Mouse (Mus musculus): Measurements from ENCODE around the gene Cckbr. TPM values are rescaled to one million over a fixed set of nuclear protein-coding genes. Genes with fewer than 3 reads are reported as not detected.
A peak's percentile ranks its signal among the peaks of the same experiment; 100 is the strongest.

Cckbr gene
- polyA plus RNA-seq, 1 experiment = not detected

GRCm38 (mm10) chr7:105479232-105479631 lies 53.7 kb downstream of the Cckbr start:
- Histone ChIP-seq H3K36me3 (ENCODE audit: control insufficient read depth, insufficient read depth) (no peaks in the 10 kb centered on the region), H3ac (ENCODE audit: control insufficient read depth, insufficient read length) (no peak overlapping the region), H3K79me2 (ENCODE audit: control insufficient read depth, insufficient read depth) (no peaks in the 10 kb centered on the region), H3K27me3 (ENCODE audit: control insufficient read depth, insufficient read depth, insufficient read length) (no peaks in the 10 kb centered on the region), H3K4me2 (ENCODE audit: low read depth) (peak overlapping the region; percentile 85), H3K4me3 (no peak overlapping the region)
- TF ChIP-seq TCF12 (IDR thresholded peaks at IDR 0.05; ENCODE audit: insufficient read depth, poor library complexity, severe bottlenecking) = no peak
- TF ChIP-seq MAX (IDR thresholded peaks at IDR 0.05; ENCODE audit: low read depth) = no peak
- TF ChIP-seq POLR2A (IDR thresholded peaks at IDR 0.05; ENCODE audit: insufficient read length, low read depth) = peak; percentile 29
- no peak for TF ChIP-seq E2F4 (IDR thresholded peaks at IDR 0.05; ENCODE audit: insufficient read depth)
- TF ChIP-seq REST (IDR thresholded peaks at IDR 0.05; ENCODE audit: insufficient read depth, insufficient read length) = no peak
- no peak for TF ChIP-seq SRF (IDR thresholded peaks at IDR 0.05; ENCODE audit: control insufficient read depth, insufficient read length, low read depth)
- no peak for TF ChIP-seq CEBPB (IDR thresholded peaks at IDR 0.05; ENCODE audit: insufficient read depth, poor library complexity, severe bottlenecking)
- TF ChIP-seq TCF3 (IDR thresholded peaks at IDR 0.05; ENCODE audit: insufficient read length, low read depth) = no peak
- peak; percentile 74 for TF ChIP-seq POLR2AphosphoS2 (IDR thresholded peaks at IDR 0.05; ENCODE audit: insufficient read length, low read depth)
- no peak for TF ChIP-seq MYOD1 (IDR thresholded peaks at IDR 0.05; ENCODE audit: control insufficient read depth in 1 of 3, insufficient read length in 2 of 3, low read depth in 2 of 3)
- no peak for TF ChIP-seq MYOG (IDR thresholded peaks at IDR 0.05; ENCODE audit: control insufficient read depth in 1 of 3, insufficient read depth in 1 of 3, insufficient read length in 2 of 3, low read depth in 2 of 3)
- no peak for TF ChIP-seq USF1 (IDR thresholded peaks at IDR 0.05; ENCODE audit: low read depth)

- peak overlapping the region; percentile 57 for H3K4me3 ChIP-seq
- H3ac ChIP-seq (ENCODE audit: control insufficient read depth, insufficient read length) = no peak overlapping the region
- TF ChIP-seq SRF (IDR thresholded peaks at IDR 0.05; ENCODE audit: control insufficient read depth, insufficient read length, low read depth) (no peak), USF1 (IDR thresholded peaks at IDR 0.05; ENCODE audit: low read depth) (no peak), E2F4 (IDR thresholded peaks at IDR 0.05; ENCODE audit: insufficient read depth) (no peak), REST (IDR thresholded peaks at IDR 0.05; ENCODE audit: insufficient read depth, insufficient read length) (no peak), MAX (IDR thresholded peaks at IDR 0.05; ENCODE audit: low read depth) (no peak), TCF3 (IDR thresholded peaks at IDR 0.05; ENCODE audit: insufficient read length, low read depth) (no peak), POLR2AphosphoS2 (IDR thresholded peaks at IDR 0.05; ENCODE audit: insufficient read length, low read depth) (no peak), CEBPB (IDR thresholded peaks at IDR 0.05; ENCODE audit: insufficient read depth, poor library complexity, severe bottlenecking) (no peak), MYOG (IDR thresholded peaks at IDR 0.05; ENCODE audit: control insufficient read depth in 1 of 3, insufficient read depth in 1 of 3, insufficient read length in 2 of 3, low read depth in 2 of 3) (no peak), TCF12 (IDR thresholded peaks at IDR 0.05; ENCODE audit: insufficient read depth, poor library complexity, severe bottlenecking) (no peak), MYOD1 (IDR thresholded peaks at IDR 0.05; ENCODE audit: control insufficient read depth in 1 of 3, insufficient read length in 2 of 3, low read depth in 2 of 3) (no peak)
- H3K79me2 ChIP-seq (ENCODE audit: control insufficient read depth, insufficient read depth) = no peaks in the 10 kb centered on the region
- peak overlapping the region; percentile 85 for H3K4me2 ChIP-seq (ENCODE audit: low read depth)
- H3K36me3 ChIP-seq (ENCODE audit: control insufficient read depth, insufficient read depth) = no peaks in the 10 kb centered on the region
- no peaks in the 10 kb centered on the region for H3K27me3 ChIP-seq (ENCODE audit: control insufficient read depth, insufficient read depth, insufficient read length)
Observed at GRCm38 (mm10) chr7:105480081-105480480, 54.5 kb downstream of the Cckbr start.

GRCm38 (mm10) chr7:105480561-105481504 lies 55.3 kb downstream of the Cckbr start:
- TF ChIP-seq MYOG (IDR thresholded peaks at IDR 0.05; ENCODE audit: control insufficient read depth in 1 of 3, insufficient read depth in 1 of 3, insufficient read length in 2 of 3, low read depth in 2 of 3) (no peak), POLR2AphosphoS2 (IDR thresholded peaks at IDR 0.05; ENCODE audit: insufficient read length, low read depth) (no peak), TCF12 (IDR thresholded peaks at IDR 0.05; ENCODE audit: insufficient read depth, poor library complexity, severe bottlenecking) (no peak), CEBPB (IDR thresholded peaks at IDR 0.05; ENCODE audit: insufficient read depth, poor library complexity, severe bottlenecking) (no peak), SRF (IDR thresholded peaks at IDR 0.05; ENCODE audit: control insufficient read depth, insufficient read length, low read depth) (no peak), USF1 (IDR thresholded peaks at IDR 0.05; ENCODE audit: low read depth) (no peak), MYOD1 (IDR thresholded peaks at IDR 0.05; ENCODE audit: control insufficient read depth in 1 of 3, insufficient read length in 2 of 3, low read depth in 2 of 3) (no peak)
- Histone ChIP-seq H3K4me3 (peak overlapping the region; percentile 57), H3K36me3 (ENCODE audit: control insufficient read depth, insufficient read depth) (no peaks in the 10 kb centered on the region), H3ac (ENCODE audit: control insufficient read depth, insufficient read length) (peak overlapping the region; percentile 46), H3K79me2 (ENCODE audit: control insufficient read depth, insufficient read depth) (no peaks in the 10 kb centered on the region), H3K27me3 (ENCODE audit: control insufficient read depth, insufficient read depth, insufficient read length) (no peaks in the 10 kb centered on the region), H3K4me2 (ENCODE audit: low read depth) (peak overlapping the region; percentile 85)

- Histone ChIP-seq H3K27me3 (ENCODE audit: control insufficient read depth, insufficient read depth, insufficient read length) (no peaks in the 10 kb centered on the region), H3ac (ENCODE audit: control insufficient read depth, insufficient read length) (peak within 1 kb of the TSS; percentile 46), H3K4me2 (ENCODE audit: low read depth) (peak within 1 kb of the TSS; percentile 85), H3K36me3 (ENCODE audit: control insufficient read depth, insufficient read depth) (no peaks in the 10 kb centered on the region), H3K79me2 (ENCODE audit: control insufficient read depth, insufficient read depth) (no peaks in the 10 kb centered on the region), H3K4me3 (peak within 1 kb of the TSS; percentile 57)
- TF ChIP-seq TCF3 (IDR thresholded peaks at IDR 0.05; ENCODE audit: insufficient read length, low read depth) (peak; percentile 25), MYOG (IDR thresholded peaks at IDR 0.05; ENCODE audit: control insufficient read depth in 1 of 3, insufficient read depth in 1 of 3, insufficient read length in 2 of 3, low read depth in 2 of 3) (peak in 2 of 3 experiments; percentile 89), MAX (IDR thresholded peaks at IDR 0.05; ENCODE audit: low read depth) (no peak), POLR2AphosphoS2 (IDR thresholded peaks at IDR 0.05; ENCODE audit: insufficient read length, low read depth) (peak; percentile 57), MYOD1 (IDR thresholded peaks at IDR 0.05; ENCODE audit: control insufficient read depth in 1 of 3, insufficient read length in 2 of 3, low read depth in 2 of 3) (peak in 2 of 3 experiments; percentile 74 to 92), POLR2A (IDR thresholded peaks at IDR 0.05; ENCODE audit: insufficient read length, low read depth) (peak; percentile 72), CEBPB (IDR thresholded peaks at IDR 0.05; ENCODE audit: insufficient read depth, poor library complexity, severe bottlenecking) (no peak), USF1 (IDR thresholded peaks at IDR 0.05; ENCODE audit: low read depth) (no peak)
Observed at GRCm38 (mm10) chr7:105481505-105482411, 56.2 kb downstream of the Cckbr start, which contains the start of gene Cavin3. TSS of gene Cavin3 (minus strand) at chr7:105482300.
